Mouse (Mus musculus) hindbrain, embryonic 15.5 days (tissue): ENCODE results near the gene Arhgap35. TPM values are rescaled to one million over a fixed set of nuclear protein-coding genes. Genes with fewer than 3 reads are reported as not detected.
A peak's percentile ranks its signal among the peaks of the same experiment; 100 is the strongest.
"Not testable (repeated sequence)": the region's sequence is repeated elsewhere in the genome, so short reads cannot be mapped to it uniquely, and the experiment has no call there.

ENCODE experiments used
- ATAC-seq: fragments of 200-750 bp; cut with Nextera tagmentation; 2 replicates; pipeline ENCODE4 v1.8.0; 2017; ENCODE audit warnings: low read depth, moderate number of reproducible peaks, moderate TSS enrichment; ENCODE audit not compliant: low FRiP score
- H3K27ac ChIP-seq: fragments of 300-500 bp; sonication (generic); replicated peaks from 2 replicates; pipeline ENCODE4 v1.5.1; 2015; ENCODE audit warnings: mild to moderate bottlenecking, inconsistent platforms
- H3K27me3 ChIP-seq: fragments of 300-500 bp; sonication (generic); 2 replicates; pipeline ENCODE4 v1.6.1; 2015; ENCODE audit warnings: control low read depth, inconsistent platforms
- H3K36me3 ChIP-seq: fragments of 300-500 bp; sonication (generic); 2 replicates; pipeline ENCODE4 v1.6.1; 2015; ENCODE audit warnings: control low read depth, inconsistent platforms
- H3K4me1 ChIP-seq: fragments of 300-500 bp; sonication (generic); replicated peaks from 2 replicates; pipeline ENCODE4 v1.6.1; 2015; ENCODE audit warnings: control low read depth, inconsistent platforms
- H3K4me2 ChIP-seq: fragments of 300-500 bp; sonication (generic); 2 replicates; pipeline ENCODE4 v1.6.1; 2015; ENCODE audit warnings: moderate library complexity, mild to moderate bottlenecking, inconsistent platforms
- H3K4me3 ChIP-seq: fragments of 300-500 bp; sonication (generic); 2 replicates; pipeline ENCODE4 v1.5.1; 2015; ENCODE audit warnings: mild to moderate bottlenecking, inconsistent platforms
- H3K9ac ChIP-seq: fragments of 300-500 bp; sonication (generic); 2 replicates; pipeline ENCODE4 v1.6.1; 2015; ENCODE audit warnings: inconsistent platforms
- H3K9me3 ChIP-seq: fragments of 300-500 bp; sonication (generic); 2 replicates; pipeline ENCODE4 v1.6.1; 2016; ENCODE audit warnings: control low read depth, inconsistent platforms
- WGBS: fragments of 180-500 bp; shearing (Covaris S2); methylation state at CpG from one replicate; pipeline ENCODE4 v1.1.7; 2015; 5-methylcytosine and 5-hydroxymethylcytosine counted together
- polyA plus RNA-seq: library from polyadenylated mRNA; unstranded; fragments of >200 nt; fragmentation: Nextera tagmentation; extraction: Ambion mirVana; gene quantifications from 2 replicates; pipeline ENCODE4 v1.2.1, GENCODE M21; 2015

The Arhgap35 gene
- polyA plus RNA-seq, 1 experiment from 2014 or later = 33.0 TPM

DNA sequence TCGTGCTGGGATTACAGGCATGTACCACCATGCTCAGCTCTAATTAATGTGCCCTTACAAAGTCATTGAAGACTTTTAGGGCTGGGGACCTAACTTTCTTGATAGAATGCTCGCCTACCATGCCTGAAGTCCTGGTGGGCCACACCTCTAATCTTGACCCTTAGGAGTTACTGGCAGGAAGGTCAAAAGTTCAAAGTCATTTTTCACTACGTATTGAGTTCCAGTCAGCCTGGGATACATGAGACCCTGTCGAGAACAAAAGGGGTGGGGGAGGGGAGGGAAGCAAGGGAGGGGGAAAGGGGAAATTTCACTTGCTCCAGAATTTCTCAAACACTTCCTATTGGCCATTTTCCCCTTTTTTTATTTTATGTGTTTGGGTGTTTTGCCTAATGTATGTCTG is 8.3 kb upstream of the Arhgap35 start:
- no peak overlapping the region for H3K4me3 ChIP-seq
- H3K4me2 ChIP-seq = no peak overlapping the region
- no peak overlapping the region for H3K9ac ChIP-seq
- no peaks in the 10 kb centered on the region for H3K36me3 ChIP-seq
- no peaks in the 10 kb centered on the region for H3K9me3 ChIP-seq
- ATAC-seq = no peak
- H3K4me1 ChIP-seq = peaks cover 11% of the 10 kb centered on the region
- no peak overlapping the region for H3K27ac ChIP-seq
- H3K27me3 ChIP-seq = 0 out of 2 replicates have a peak, but pooled peaks cover 3% of the 10 kb centered on the region
- WGBS = 50% methylated on average over 4 of the region's 4 CpGs

DNA sequence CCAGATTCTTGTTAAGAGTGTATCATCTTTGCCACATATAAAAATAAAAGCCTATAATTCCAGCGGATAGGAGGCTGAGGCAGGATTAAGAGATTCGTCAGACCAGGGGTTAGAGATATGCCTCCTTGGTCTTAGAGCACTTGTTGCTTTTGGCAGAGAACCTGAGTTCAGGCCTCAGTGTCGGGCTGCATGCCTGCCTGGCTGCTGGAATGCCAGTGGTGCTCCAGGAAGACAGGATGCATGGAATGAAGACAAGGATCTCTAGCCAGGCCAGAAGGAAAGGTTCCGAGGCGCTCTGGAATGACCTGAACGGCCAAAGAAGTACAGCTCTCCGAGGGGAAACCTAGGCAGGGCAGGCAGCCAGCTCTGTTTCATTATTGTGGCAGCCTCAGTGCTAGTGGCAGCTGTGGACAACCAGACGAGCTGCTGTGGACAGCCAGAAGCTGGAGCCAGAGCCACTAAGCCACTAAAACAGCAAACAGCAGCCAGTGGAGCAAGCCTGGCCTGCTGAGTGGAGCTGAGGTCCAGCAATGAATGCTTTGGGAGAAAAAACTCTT is 6.4 kb upstream of the Arhgap35 start:
- H3K4me3 ChIP-seq = no peak overlapping the region
- no peak overlapping the region for H3K27ac ChIP-seq
- WGBS = 78% methylated on average over 8 of the region's 8 CpGs
- no peaks in the 10 kb centered on the region for H3K9me3 ChIP-seq
- peaks cover 11% of the 10 kb centered on the region for H3K4me1 ChIP-seq
- H3K36me3 ChIP-seq = no peaks in the 10 kb centered on the region
- no peak for ATAC-seq
- no peak overlapping the region for H3K4me2 ChIP-seq
- no peak overlapping the region for H3K9ac ChIP-seq
- peaks cover 5% of the 10 kb centered on the region; the same call in 1 of the 2 replicates for H3K27me3 ChIP-seq

DNA sequence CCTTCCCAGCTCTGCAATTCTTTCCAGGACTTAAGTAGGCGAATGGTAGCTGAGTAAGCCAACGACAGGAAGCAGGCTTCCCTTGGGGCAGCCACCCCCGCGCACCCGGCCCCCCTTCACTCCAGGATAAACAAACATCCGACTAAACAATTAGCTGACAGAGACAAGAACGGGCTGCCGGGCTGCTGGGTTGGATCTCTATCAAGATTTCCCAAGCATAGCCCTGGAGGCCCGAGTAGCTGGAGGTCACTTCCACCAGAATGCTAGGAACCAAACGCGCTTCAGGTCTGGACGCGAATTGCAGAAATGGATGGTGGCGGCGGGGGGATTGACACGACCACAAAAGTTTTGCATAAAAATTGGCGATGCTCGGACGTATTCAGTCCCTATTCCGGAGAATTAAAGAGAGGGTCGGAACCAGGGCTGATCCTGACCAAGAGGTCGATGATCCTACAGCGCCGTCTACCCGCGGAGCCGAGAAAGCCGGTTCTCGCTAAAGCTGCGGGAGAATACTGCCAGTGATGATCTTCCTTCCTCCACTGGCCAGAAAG is 3.9 kb upstream of the Arhgap35 start:
- Histone ChIP-seq H3K27ac (no peak overlapping the region), H3K4me3 (peak overlapping the region; percentile 27), H3K9ac (0 out of 2 replicates have a peak overlapping the region, but pooled peaks have one; percentile 4)

DNA sequence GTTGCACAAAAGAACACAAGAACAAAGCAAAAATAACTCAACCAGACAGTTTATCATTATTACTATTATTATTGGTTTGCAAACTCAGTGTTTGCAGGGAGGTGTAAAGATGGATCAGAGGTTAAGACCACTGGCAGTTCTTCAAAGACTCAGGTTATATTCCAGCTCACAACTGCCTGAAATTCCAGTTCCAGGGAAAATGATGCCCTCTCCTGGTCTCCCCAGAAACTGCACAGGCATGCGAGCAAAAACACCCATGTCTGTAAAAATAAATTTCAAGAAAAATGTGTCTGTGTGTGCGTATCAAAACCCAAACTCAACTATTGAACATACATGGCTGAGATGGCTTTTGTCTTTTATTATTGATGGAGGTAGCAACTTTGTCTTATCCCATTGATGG is 2.3 kb upstream of the Arhgap35 start:
- H3K27ac ChIP-seq = no peak overlapping the region
- no peak overlapping the region for H3K9ac ChIP-seq
- H3K4me2 ChIP-seq = no peak overlapping the region
- H3K27me3 ChIP-seq = peaks cover 5% of the 10 kb centered on the region; the same call in 1 of the 2 replicates
- no peak overlapping the region for H3K4me3 ChIP-seq
- ATAC-seq = no peak
- no peaks in the 10 kb centered on the region for H3K36me3 ChIP-seq
- H3K9me3 ChIP-seq = no peaks in the 10 kb centered on the region
- H3K4me1 ChIP-seq = peaks cover 33% of the 10 kb centered on the region
- 16% methylated on average over 2 of the region's 2 CpGs for WGBS

More for the DNA sequence above, 3.9 kb upstream of the Arhgap35 start:
- Histone ChIP-seq H3K36me3 (no peaks in the 10 kb centered on the region), H3K4me1 (peaks cover 19% of the 10 kb centered on the region), H3K4me2 (peak overlapping the region; percentile 51), H3K27me3 (peaks cover 5% of the 10 kb centered on the region; the same call in 1 of the 2 replicates), H3K9me3 (no peaks in the 10 kb centered on the region)
- no peak for ATAC-seq
- WGBS = 2% methylated on average over 30 of the region's 30 CpGs

DNA sequence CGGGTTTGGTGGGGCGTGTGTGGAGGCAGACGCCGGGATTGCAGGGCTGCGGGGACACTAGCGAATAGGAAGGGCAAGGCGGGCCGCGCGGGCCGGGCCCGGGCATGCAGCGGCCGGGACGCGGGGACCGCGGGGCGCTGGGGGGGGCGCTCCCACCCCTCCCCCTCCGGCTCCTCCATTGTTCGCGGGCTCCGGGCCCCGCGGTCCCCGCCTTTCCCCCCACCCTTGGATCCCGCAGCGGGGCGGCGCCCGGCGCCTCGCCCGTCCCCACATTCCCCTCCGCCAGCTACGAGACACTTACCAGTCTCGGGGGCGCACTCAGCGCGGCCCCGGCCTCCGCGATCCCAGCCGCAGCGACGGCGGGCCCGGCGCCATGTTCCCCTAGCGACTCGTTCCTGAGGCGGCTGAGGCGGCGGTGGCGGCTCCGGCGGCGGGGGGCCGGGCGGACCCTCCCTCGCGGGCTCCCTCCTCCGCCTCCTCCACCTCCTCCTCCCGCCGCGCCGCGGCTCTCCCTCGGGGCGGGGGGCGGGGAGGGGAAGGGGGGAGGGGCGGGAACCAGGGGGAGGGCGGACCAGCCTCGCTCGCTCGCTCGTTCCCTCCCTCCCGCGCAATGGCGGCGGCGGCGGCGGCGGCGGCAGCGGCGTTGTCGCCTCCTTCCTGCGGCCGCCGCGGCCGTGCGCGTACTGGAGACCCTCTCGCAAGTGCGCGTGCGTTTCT is 464 bp downstream of the Arhgap35 start:
- peak; percentile 1; the same call in 1 of the 2 replicates for ATAC-seq

DNA sequence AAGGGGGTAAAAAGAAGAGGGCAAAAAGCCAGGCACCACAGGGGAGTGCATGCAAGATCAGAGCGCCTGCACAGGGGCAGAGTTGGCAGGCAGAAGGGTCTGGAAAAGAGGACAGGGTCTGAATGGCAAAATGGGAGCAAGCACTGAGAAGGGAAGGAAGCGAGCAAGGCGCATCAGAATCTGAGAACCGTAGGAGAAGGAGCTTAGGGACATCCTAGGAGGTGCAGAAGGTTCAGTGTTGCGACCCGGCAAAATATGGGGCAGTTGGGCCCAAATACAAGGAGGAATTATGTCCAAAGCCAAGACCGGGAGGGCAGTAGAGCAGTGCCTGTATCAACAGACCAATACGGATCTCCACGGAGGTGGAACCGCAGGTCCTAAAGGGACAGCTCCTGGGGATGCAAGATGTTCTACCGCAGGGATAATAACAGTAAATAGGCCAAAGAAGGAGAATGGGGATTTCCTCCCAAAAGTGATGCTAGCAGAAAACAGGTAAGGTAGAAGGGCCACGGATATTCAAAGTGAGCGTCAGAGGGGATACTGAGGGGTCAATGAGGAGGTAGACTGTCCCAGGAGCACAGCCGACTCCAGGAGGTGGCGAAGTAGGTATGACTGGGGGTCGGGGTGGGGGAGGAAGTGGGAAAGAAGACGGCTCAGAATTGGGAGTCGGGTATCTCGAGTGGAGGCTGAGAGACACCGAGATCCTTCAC is 1.2 kb downstream of the Arhgap35 start:
- WGBS = under 1% methylated on average over 20 of the region's 20 CpGs
- Histone ChIP-seq H3K4me1 (peaks cover 56% of the 10 kb centered on the region), H3K27ac (peak overlapping the region; percentile 100), H3K9ac (peak overlapping the region; percentile 94), H3K36me3 (no peaks in the 10 kb centered on the region), H3K27me3 (peaks cover 2% of the 10 kb centered on the region; the same call in 1 of the 2 replicates), H3K9me3 (no peaks in the 10 kb centered on the region), H3K4me3 (peak overlapping the region; percentile 81), H3K4me2 (peak overlapping the region; percentile 85)
- ATAC-seq = no peak

More for the DNA sequence above, 464 bp downstream of the Arhgap35 start:
- Histone ChIP-seq H3K9me3 (no peaks in the 10 kb centered on the region), H3K36me3 (no peaks in the 10 kb centered on the region), H3K9ac (peak overlapping the region; percentile 94), H3K4me1 (peaks cover 60% of the 10 kb centered on the region), H3K27me3 (peaks cover 2% of the 10 kb centered on the region; the same call in 1 of the 2 replicates), H3K27ac (peak overlapping the region; percentile 100), H3K4me2 (peak overlapping the region; percentile 85), H3K4me3 (peak overlapping the region; percentile 81)
- WGBS = under 1% methylated on average over 47 of the region's 101 CpGs

DNA sequence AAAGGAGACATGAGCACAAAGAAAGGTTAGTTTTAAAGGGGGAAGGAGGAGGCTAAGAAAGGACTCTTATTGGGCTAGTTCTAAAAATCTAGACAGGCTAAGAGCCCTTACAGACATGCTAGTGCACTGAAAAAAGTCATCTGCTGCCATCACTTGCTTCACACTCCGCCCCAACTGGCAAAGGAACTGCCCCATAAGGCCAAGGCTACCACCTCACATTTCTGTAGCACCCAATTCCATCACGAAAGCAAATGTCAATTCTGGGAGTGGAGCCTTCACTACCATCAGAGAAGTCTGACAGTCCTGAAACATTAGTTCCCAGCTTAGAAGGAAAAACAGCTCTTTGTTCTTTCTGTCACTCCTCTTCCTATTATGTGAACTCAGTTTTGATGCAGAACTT is 4.4 kb downstream of the Arhgap35 start:
- no peak overlapping the region for H3K4me3 ChIP-seq

DNA sequence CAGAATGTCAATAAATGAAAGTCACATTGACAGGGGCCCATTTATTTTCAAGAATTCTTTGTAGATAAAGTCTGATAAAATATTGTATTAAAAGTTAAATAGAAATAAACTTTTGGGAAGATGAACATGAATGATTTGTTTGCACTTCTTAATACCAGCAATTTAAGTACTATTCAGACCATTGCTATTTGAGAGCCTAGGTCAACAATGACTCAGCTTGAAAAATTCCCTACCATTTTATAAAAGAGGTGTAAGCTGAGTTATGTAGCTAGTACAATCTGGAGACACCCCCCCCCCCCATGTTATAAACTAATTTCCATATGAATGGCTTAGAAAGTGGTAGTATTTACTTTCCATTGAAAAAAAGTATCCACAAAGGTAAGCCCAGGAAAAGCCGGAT is 5.8 kb downstream of the Arhgap35 start:
- WGBS = 75% methylated on average over 1 of the region's 1 CpGs
- Histone ChIP-seq H3K27me3 (no peaks in the 10 kb centered on the region), H3K4me1 (peaks cover 44% of the 10 kb centered on the region), H3K36me3 (no peaks in the 10 kb centered on the region), H3K4me3 (no peak overlapping the region), H3K4me2 (no peak overlapping the region), H3K9me3 (no peaks in the 10 kb centered on the region), H3K27ac (0 out of 2 replicates have a peak overlapping the region, but pooled peaks have one; percentile 12), H3K9ac (no peak overlapping the region)
- no peak for ATAC-seq

More for the DNA sequence above, 4.4 kb downstream of the Arhgap35 start:
- H3K9ac ChIP-seq = no peak overlapping the region
- no peak overlapping the region for H3K27ac ChIP-seq
- WGBS = 75% methylated on average over 2 of the region's 2 CpGs
- H3K27me3 ChIP-seq = no peaks in the 10 kb centered on the region
- peaks cover 44% of the 10 kb centered on the region for H3K4me1 ChIP-seq
- H3K9me3 ChIP-seq = no peaks in the 10 kb centered on the region
- peak overlapping the region; percentile 85 for H3K4me2 ChIP-seq
- ATAC-seq = no peak
- H3K36me3 ChIP-seq = no peaks in the 10 kb centered on the region

DNA sequence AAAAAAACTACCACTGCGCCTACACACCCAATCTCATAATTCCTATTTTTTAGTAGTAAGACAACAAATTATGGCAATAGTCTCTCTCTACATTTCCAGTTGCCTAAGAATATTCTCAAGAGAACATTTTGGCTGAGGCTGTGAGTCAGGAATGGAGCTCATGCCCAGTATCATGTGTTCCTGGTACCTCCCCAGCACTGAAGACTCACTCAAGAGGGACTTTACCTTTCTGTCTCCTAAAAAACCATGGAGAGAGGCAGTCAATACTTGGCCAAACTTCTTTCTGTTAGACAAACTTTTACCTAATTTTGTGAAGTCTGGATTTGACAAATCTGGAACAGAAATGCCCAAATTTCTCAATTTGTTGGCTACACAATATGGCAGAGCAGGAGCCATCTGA is 6.7 kb downstream of the Arhgap35 start:
- no peak for ATAC-seq
- 91% methylated on average over 1 of the region's 1 CpGs for WGBS
- peaks cover 42% of the 10 kb centered on the region for H3K4me1 ChIP-seq
- no peak overlapping the region for H3K4me3 ChIP-seq
- H3K27ac ChIP-seq = no peak overlapping the region
- H3K36me3 ChIP-seq = no peaks in the 10 kb centered on the region
- H3K27me3 ChIP-seq = no peaks in the 10 kb centered on the region
- H3K9ac ChIP-seq = no peak overlapping the region
- no peaks in the 10 kb centered on the region for H3K9me3 ChIP-seq
- H3K4me2 ChIP-seq = no peak overlapping the region

DNA sequence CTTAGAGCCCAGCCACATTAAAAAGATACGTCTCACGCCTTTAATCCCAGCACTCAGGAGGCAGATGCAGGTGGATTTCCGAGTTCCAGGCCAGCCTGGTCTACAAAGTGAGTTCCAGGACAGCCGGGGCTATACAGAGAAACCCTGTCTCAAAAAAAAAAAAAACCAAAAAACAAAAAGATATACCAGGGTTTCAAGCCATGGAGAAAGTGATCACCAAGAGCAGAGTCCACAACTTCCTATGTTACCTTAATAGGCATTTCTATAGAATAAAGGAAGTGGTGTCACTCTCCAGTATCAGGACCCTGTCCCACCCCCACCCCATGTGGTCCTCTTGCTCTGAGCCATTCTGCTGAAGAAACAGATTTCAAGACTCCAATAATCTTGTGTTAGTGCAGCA is 8.0 kb downstream of the Arhgap35 start:
- ATAC-seq, H3K4me2 ChIP-seq, H3K27ac ChIP-seq, H3K36me3 ChIP-seq, H3K9ac ChIP-seq, H3K9me3 ChIP-seq, H3K27me3 ChIP-seq, H3K4me3 ChIP-seq: not testable (repeated sequence)
- peaks cover 33% of the 10 kb centered on the region for H3K4me1 ChIP-seq
- 97% methylated on average over 4 of the region's 4 CpGs for WGBS

DNA sequence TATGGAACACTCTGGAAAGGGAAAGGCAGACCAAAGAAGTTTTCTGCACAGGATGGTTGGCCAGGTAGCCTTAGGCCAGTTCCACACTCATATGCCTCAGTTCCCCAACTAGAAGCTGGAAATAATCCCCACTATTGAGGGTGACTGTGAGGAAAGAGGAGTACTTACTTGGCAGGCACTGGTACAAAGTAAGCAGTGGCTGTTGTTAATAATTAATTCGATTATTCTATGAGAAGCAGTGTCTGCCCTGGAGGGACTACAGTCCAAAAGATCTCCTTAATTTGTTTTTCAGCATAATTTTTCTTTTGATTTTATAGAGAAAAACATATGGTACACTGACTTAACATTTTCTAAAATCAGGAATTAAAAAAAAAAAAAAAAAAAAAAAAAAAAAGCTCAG is 10.7 kb downstream of the Arhgap35 start:
- H3K36me3 ChIP-seq = no peaks in the 10 kb centered on the region
- H3K9me3 ChIP-seq = no peaks in the 10 kb centered on the region
- H3K4me1 ChIP-seq = peaks cover 14% of the 10 kb centered on the region; the same call in 1 of the 2 replicates
- no peaks in the 10 kb centered on the region for H3K27me3 ChIP-seq
- ATAC-seq = no peak
- H3K4me2 ChIP-seq = no peak overlapping the region
- H3K4me3 ChIP-seq = no peak overlapping the region
- 95% methylated on average over 1 of the region's 1 CpGs for WGBS
- H3K9ac ChIP-seq = no peak overlapping the region
- no peak overlapping the region for H3K27ac ChIP-seq

DNA sequence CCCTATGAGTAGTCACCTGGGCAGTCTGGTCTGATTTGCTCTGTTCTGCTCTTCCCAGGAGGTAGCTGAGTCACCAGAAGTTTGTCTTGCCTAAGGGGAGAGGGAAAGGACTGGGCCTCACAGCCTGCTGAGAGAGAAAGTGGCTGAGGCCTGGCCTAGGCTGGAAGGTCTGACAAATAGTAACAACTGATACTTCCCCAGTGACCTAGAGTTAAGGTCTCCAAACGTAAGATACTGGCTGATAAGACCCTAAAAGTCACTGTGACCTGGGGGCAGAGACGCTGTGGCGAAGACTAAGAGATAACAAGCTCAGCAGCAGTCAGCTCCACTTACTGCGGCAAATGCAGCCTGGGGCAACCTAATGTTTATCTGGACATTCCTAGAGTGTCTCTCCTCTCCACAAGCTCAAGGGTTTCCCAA is 13.1 kb downstream of the Arhgap35 start:
- no peak overlapping the region for H3K27ac ChIP-seq
- H3K4me2 ChIP-seq = no peak overlapping the region
- no peak for ATAC-seq
- 0 out of 2 replicates have a peak, but pooled peaks cover 16% of the 10 kb centered on the region for H3K4me1 ChIP-seq
- H3K27me3 ChIP-seq = no peaks in the 10 kb centered on the region
- no peak overlapping the region for H3K9ac ChIP-seq
- WGBS = 78% methylated on average over 4 of the region's 4 CpGs
- no peaks in the 10 kb centered on the region for H3K36me3 ChIP-seq
- no peak overlapping the region for H3K4me3 ChIP-seq
- no peaks in the 10 kb centered on the region for H3K9me3 ChIP-seq
